Mouse (Mus musculus): ENCODE data around the gene Ier5.

The Ier5 gene

DNA sequence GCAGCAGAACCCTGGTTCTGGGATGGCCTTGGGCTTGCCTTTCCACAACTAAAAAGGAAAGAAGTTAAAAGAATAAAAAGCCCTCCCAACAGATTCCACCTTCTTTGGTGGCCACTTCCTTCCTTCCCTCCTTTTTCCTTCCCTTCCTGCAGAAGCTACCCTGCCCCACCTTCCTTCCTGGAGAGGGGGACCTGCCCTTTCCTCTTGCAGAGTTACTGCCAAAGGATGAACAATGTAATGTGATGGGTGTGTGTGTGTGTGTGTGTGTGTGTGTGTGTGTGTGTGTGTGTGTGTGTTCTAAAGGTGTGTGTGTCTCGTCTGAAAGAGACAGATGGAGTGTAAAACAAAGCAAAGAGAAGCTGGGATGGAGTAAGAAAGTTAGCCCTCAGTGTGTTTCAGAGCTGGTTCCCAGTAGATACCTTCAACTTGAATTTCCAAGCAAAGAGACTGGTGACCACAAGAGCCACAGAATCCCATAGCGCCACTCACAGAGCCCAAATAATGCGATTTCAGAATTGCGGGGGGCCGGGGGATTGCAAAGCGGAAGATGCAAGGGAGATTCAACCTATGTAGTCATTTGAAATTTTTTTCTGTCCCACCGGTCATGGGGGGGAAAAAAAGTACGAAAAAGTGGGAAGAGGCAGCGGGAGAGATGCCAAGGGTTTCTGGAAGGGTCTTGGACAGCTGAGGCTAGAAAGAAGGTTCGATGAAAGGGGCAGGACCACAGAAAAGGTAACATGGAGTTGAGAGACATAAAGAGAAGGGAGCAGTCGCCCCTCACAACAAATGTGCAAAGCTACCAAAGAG lies 17.1 kb downstream of the Ier5 start:
- DNase-seq (ENCODE audit: low read depth in 2 of 2, low spot score in 2 of 2): no peak

GRCm38 (mm10) chr1:155077675-155078074 lies 21.8 kb downstream of the Ier5 start:
- DNase-seq (ENCODE audit: low read depth in 2 of 2, low spot score in 2 of 2): no peak

GRCm38 (mm10) chr1:155075856-155076255 lies 23.6 kb downstream of the Ier5 start:
- DNase-seq (ENCODE audit: low read depth in 2 of 2, low spot score in 2 of 2): no peak

DNA sequence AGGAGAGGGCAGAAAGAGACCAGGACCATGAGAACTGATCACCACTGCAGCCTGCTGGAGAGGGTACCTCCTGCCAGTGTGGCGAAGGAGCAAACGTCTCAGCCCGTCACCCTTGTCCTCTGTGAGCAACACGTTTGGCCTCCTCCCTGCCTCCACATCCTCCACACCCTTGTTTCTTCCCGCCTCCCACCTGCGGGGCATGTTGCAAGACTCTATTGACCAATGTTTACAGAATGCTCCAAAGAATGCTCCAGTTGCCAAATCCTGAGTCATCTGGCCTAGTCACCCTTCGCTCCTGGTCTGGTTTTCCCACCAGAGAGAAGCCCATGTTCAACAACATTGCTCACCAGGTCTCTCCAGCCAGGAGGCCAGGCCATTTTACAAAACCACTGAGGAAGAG lies 24.6 kb downstream of the Ier5 start:
- DNase-seq (ENCODE audit: low read depth in 2 of 2, low spot score in 2 of 2): no peak

- no peak for DNase-seq (ENCODE audit: low read depth in 2 of 2, low spot score in 2 of 2)
These were observed 25.5 kb downstream of the Ier5 start for GRCm38 (mm10) chr1:155073905-155074304.

DNA sequence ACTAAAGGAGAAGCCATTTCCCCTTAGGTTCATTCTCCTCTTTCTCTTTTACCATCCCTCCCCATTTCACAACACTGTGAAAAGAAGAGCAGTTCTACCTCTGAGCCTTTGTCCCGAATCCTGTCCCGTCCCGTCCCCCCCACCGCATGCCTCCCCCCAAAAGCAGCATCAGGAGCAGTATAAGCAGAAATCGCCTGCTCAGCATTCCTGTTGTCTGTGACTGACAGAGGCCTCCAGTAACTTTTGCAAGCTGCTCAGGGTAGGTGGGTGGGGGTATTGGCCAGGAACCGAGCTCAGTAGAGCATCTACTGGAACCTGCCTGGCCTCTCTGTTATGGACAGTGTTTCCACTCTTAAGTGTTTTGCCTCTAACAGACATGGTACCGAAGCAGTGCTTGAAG lies 26.3 kb downstream of the Ier5 start:
- no peak for DNase-seq (ENCODE audit: low read depth in 2 of 2, low spot score in 2 of 2)

GRCm38 (mm10) chr1:155071287-155071876 lies 28.1 kb downstream of the Ier5 start:
- no peak for DNase-seq (ENCODE audit: low read depth in 2 of 2, low spot score in 2 of 2)

DNA sequence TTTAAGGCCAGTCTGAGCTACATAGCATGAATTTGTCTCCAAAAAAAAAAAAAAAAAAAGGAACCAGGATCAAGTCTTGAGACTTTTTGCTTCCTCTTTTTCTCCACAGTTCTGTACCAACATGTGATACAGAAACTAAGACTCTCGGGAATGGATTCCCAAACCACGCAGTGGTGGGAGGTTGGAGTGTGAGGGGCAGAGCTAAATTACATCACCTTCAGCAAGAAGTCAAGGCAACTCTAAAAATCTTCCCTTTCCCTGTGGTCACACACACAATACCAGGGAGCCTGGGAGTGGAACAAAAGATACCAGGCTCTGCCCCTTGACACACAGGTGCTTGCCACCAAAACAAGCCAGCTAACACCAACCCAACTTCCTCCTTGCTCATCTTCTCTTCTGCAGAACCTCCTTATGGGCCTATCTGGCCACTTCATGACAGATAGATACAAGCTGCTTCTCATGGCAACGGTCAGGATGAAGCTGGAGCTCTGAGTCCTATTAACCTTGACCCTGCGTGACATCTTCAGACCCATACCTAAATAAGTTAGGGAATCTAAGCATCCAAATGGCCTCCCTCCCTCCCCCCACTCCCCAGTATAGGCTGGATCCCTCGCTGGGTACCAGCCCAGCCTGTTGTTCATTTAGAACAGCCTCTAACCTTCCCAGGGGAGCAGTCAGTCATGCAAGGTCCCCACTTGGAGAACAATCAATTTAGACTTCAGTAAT lies 28.7 kb downstream of the Ier5 start:
- no peak for DNase-seq (ENCODE audit: low read depth in 2 of 2, low spot score in 2 of 2)

- DNase-seq (ENCODE audit: low read depth in 2 of 2, low spot score in 2 of 2): no peak
These were observed 29.7 kb downstream of the Ier5 start for GRCm38 (mm10) chr1:155069696-155070095.

DNA sequence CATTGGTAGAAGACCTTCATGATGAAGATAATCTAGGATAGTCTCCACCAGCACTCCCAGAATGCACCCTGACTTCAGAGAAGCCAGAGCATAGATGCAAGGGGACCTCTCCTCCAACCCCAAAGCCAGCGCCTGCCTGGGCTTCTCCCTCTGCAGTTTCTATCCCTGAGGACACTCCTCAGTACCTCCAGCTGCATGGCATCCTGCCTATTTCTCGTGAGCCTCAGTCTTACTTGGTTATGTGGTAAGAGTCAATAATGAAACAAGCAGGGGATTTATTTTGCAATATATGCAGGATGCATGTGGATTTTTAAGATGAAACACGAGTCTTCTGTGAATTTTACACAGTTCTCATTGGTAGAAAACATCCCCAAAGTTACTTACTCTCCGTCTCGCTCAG lies 33.2 kb downstream of the Ier5 start:
- DNase-seq (ENCODE audit: low read depth in 2 of 2, low spot score in 2 of 2): no peak

GRCm38 (mm10) chr1:155065068-155065701 lies 34.3 kb downstream of the Ier5 start:
- no peak for DNase-seq (ENCODE audit: low read depth in 2 of 2, low spot score in 2 of 2)

DNA sequence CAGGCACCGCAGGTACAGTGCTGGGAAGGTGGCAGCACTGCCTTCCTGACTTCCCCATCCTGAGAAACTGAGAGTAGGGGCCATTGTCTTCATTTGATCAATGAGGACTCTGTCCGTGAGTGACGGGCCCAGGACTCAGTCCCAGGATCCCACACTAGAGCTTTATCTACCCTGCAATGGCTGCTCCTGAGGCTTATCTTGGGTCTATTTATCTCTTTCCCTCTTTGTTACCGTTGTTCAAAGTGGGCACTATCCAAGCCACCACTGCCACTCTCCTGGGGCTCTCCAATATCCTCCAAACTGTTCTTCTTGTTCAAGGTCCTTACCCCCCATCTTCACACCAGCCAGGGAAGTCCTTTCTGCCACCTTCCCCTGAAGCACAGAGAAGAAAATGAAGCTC lies 34.8 kb downstream of the Ier5 start:
- DNase-seq (ENCODE audit: low read depth in 2 of 2, low spot score in 2 of 2): no peak

- no peak for DNase-seq (ENCODE audit: low read depth in 2 of 2, low spot score in 2 of 2)
These were observed 35.3 kb downstream of the Ier5 start for GRCm38 (mm10) chr1:155064111-155064510.

GRCm38 (mm10) chr1:155062963-155063362 lies 36.5 kb downstream of the Ier5 start:
- no peak for DNase-seq (ENCODE audit: low read depth in 2 of 2, low spot score in 2 of 2)

- DNase-seq (ENCODE audit: low read depth in 2 of 2, low spot score in 2 of 2): no peak
These were observed 37.4 kb downstream of the Ier5 start for GRCm38 (mm10) chr1:155062057-155062456.

DNA sequence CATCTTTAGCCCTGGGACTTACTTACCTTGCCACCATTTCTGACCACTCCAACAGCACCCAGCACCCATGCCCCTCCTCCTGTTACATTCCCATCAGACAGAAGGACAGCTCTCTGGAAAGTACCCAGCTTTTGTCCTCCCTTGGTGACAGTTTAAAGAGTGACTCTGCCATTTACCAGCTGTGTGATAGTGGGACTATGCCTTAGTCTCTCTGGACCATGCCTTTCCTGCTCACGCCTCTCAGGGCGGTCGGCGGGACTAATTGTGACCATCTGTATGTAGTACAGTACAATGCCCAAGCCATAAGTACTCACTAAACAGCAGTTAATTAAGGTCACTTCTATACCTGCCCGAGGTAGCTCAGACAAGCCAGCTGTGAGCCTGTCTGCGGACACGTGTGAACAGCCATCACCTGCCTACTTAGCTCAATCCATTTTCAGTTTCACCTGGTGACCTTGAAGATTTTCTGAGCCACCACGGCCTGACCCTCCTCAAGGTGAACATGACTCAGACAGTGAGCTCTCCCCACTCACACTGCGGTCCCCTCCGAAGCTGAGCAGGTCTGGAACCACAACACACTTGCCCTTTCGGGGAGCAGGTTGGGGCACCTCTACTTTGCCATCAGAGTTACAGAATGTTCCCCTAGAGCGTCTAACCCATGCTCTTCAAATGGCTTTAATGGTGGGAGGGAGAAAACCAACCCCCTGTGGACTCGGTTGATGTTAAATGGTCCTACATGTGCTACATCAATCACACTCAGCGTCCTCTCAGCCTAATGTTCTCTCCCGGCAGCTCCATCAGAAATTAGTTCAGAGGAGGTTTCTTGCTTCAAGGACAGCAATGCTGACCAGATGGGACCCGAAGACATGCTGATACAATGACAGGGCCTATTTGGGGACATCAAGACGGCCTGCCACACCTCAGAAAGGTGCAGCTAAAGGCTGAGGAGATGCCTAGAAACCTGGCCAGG lies 38.3 kb downstream of the Ier5 start:
- DNase-seq (ENCODE audit: low read depth in 2 of 2, low spot score in 2 of 2): no peak

DNA sequence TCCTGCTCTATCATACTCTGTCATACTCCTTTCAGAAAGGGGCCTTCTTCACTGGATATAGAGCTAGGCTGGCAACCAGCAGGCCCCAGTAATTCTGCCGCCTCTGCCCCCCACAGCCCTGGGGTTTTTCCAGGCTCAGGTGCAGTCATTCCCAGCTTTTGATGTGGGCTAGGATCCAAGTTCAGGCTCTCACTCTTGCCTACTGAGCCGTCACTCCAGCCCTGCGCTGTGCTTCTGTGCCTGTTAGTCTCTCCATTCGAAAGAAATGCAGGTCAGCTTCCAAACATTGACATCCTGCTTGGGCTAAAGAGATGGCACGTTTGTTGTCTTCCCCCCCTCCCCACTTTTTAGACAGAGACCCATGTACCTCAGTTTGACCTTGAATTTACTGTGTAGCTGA lies 39.2 kb downstream of the Ier5 start:
- no peak for DNase-seq (ENCODE audit: low read depth in 2 of 2, low spot score in 2 of 2)

DNA sequence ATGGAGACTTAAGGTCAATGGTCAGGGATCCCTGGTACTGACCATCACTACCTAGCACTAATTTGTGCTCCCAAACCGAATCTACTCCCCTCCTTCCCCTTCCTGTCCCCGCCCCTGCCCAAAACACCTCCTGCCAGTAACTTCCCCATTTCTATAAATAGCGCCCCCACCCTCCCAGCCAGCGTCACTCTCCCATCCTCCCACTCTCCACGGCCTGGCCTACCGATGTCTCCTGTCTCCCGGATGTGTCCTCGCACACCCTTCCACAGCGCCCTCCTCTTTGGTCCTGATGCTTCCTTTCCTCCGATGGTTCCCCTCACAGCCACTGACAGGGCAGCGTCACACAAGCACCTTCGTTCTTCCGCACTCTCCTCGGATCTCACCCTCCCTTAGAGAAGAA lies 39.9 kb downstream of the Ier5 start:
- DNase-seq (ENCODE audit: low read depth in 2 of 2, low spot score in 2 of 2): peak; percentile 54 to 71

- no peak for DNase-seq (ENCODE audit: low read depth in 2 of 2, low spot score in 2 of 2)
These were observed 41.1 kb downstream of the Ier5 start for GRCm38 (mm10) chr1:155058099-155059012.

- no peak for DNase-seq (ENCODE audit: low read depth in 2 of 2, low spot score in 2 of 2)
These were observed 43.3 kb downstream of the Ier5 start for GRCm38 (mm10) chr1:155056166-155056565.
